Mouse (Mus musculus) fibroblast of lung, adult 2 months (primary cell): ENCODE data around the gene Zfp985.
"Not testable (repeated sequence)": the region's sequence is repeated elsewhere in the genome, so short reads cannot be mapped to it uniquely, and the experiment has no call there.

Experiments used
- DNase-seq: peaks from one replicate; pipeline ENCODE4 v3.0.0-alpha.2; 2011; ENCODE audit warnings: low read depth

Gene Zfp985

GRCm38 (mm10) chr4:147553071-147553470 lies at the start of gene Zfp985:
Gene Zfp985 (plus strand): TSS chr4:147553277.
- not testable (repeated sequence) for DNase-seq

GRCm38 (mm10) chr4:147509174-147509573 lies 43.9 kb upstream of the Zfp985 start:
- DNase-seq = no peak

GRCm38 (mm10) chr4:147518981-147519380 lies 34.1 kb upstream of the Zfp985 start:
- no peak for DNase-seq

- no peak for DNase-seq
Measured at GRCm38 (mm10) chr4:147520100-147520499, 33.0 kb upstream of the Zfp985 start.

- no peak for DNase-seq
Measured at GRCm38 (mm10) chr4:147525125-147525524, 28.0 kb upstream of the Zfp985 start.

GRCm38 (mm10) chr4:147530366-147530765 lies 22.7 kb upstream of the Zfp985 start:
- DNase-seq = no peak

- DNase-seq = not testable (repeated sequence)
Measured at GRCm38 (mm10) chr4:147535916-147536315, 17.2 kb upstream of the Zfp985 start.

- no peak for DNase-seq
Measured at GRCm38 (mm10) chr4:147537702-147538101, 15.4 kb upstream of the Zfp985 start.

GRCm38 (mm10) chr4:147539918-147540317 lies 13.2 kb upstream of the Zfp985 start, which contains the start of gene Gm16503:
Gene Gm16503 (plus strand): TSS chr4:147540218.
- not testable (repeated sequence) for DNase-seq

GRCm38 (mm10) chr4:147541105-147541504 lies 12.0 kb upstream of the Zfp985 start:
- no peak for DNase-seq

- not testable (repeated sequence) for DNase-seq
Measured at GRCm38 (mm10) chr4:147554361-147554760, 1.3 kb downstream of the Zfp985 start.

- not testable (repeated sequence) for DNase-seq
Measured at GRCm38 (mm10) chr4:147556921-147557320, 3.8 kb downstream of the Zfp985 start.

- not testable (repeated sequence) for DNase-seq
Measured at GRCm38 (mm10) chr4:147558011-147558410, 4.9 kb downstream of the Zfp985 start.

- DNase-seq = not testable (repeated sequence)
Measured at GRCm38 (mm10) chr4:147559096-147559495, 6.0 kb downstream of the Zfp985 start.

GRCm38 (mm10) chr4:147565426-147566220 lies 12.5 kb downstream of the Zfp985 start:
- DNase-seq = no peak

GRCm38 (mm10) chr4:147571156-147571555 lies 18.1 kb downstream of the Zfp985 start:
- not testable (repeated sequence) for DNase-seq

GRCm38 (mm10) chr4:147579371-147579770 lies 26.3 kb downstream of the Zfp985 start:
- not testable (repeated sequence) for DNase-seq

GRCm38 (mm10) chr4:147586511-147587473 lies 33.7 kb downstream of the Zfp985 start:
- DNase-seq = no peak

GRCm38 (mm10) chr4:147594630-147595029 lies 41.6 kb downstream of the Zfp985 start:
- not testable (repeated sequence) for DNase-seq

- DNase-seq = no peak
Measured at GRCm38 (mm10) chr4:147597685-147598084, 44.6 kb downstream of the Zfp985 start.

- no peak for DNase-seq
Measured at GRCm38 (mm10) chr4:147598831-147599230, 45.8 kb downstream of the Zfp985 start.

GRCm38 (mm10) chr4:147601881-147602280 lies 48.8 kb downstream of the Zfp985 start:
- DNase-seq = no peak
